Mouse (Mus musculus): ENCODE measurements around the gene Anapc15. TPM values are rescaled to one million over a fixed set of nuclear protein-coding genes. Genes with fewer than 3 reads are reported as not detected.

Anapc15 gene
- total RNA-seq, 4 experiments from 2014 or later, result 17.8 to 28.6 (median 26.0) TPM

GRCm38 (mm10) chr7:101847934-101848333 lies 15.6 kb upstream of the Anapc15 start:
- DNase-seq (ENCODE audit: low spot score in 2 of 2), result no peak

GRCm38 (mm10) chr7:101851689-101852088 lies 11.8 kb upstream of the Anapc15 start:
- DNase-seq (ENCODE audit: low spot score in 2 of 2), result no peak

GRCm38 (mm10) chr7:101852846-101853245 lies 10.7 kb upstream of the Anapc15 start:
- no peak for DNase-seq (ENCODE audit: low spot score in 2 of 2)

GRCm38 (mm10) chr7:101853816-101854215 lies 9.7 kb upstream of the Anapc15 start:
- DNase-seq (ENCODE audit: low spot score in 2 of 2), result no peak

- DNase-seq (ENCODE audit: low spot score in 2 of 2), result no peak
Observed at GRCm38 (mm10) chr7:101857094-101857493, 6.4 kb upstream of the Anapc15 start, which contains the start of gene Folr2. Gene Folr2, minus strand, starts transcription at chr7:101857194.

GRCm38 (mm10) chr7:101858362-101858761 lies 5.2 kb upstream of the Anapc15 start:
- DNase-seq (ENCODE audit: low spot score in 2 of 2), result no peak

- no peak for DNase-seq (ENCODE audit: low spot score in 2 of 2)
Observed at GRCm38 (mm10) chr7:101860978-101861377, 2.5 kb upstream of the Anapc15 start.

GRCm38 (mm10) chr7:101862291-101862690 lies 1.2 kb upstream of the Anapc15 start:
- no peak for DNase-seq (ENCODE audit: low spot score in 2 of 2)

- DNase-seq (ENCODE audit: low spot score in 2 of 2), result no peak
Observed at GRCm38 (mm10) chr7:101866491-101867265, 3.2 kb downstream of the Anapc15 start.

- DNase-seq (ENCODE audit: low spot score in 2 of 2), result no peak
Observed at GRCm38 (mm10) chr7:101867482-101867881, 4.0 kb downstream of the Anapc15 start.

- DNase-seq (ENCODE audit: low spot score in 2 of 2), result no peak
Observed at GRCm38 (mm10) chr7:101868241-101869162, 5.0 kb downstream of the Anapc15 start.

GRCm38 (mm10) chr7:101869163-101869500 lies 5.6 kb downstream of the Anapc15 start:
- no peak for DNase-seq (ENCODE audit: low spot score in 2 of 2)

- no peak for DNase-seq (ENCODE audit: low spot score in 2 of 2)
Observed at GRCm38 (mm10) chr7:101870629-101871028, 7.1 kb downstream of the Anapc15 start, which contains the start of gene Folr1. Gene Folr1, minus strand, starts transcription at chr7:101870788.

GRCm38 (mm10) chr7:101871296-101871695 lies 7.8 kb downstream of the Anapc15 start:
- no peak for DNase-seq (ENCODE audit: low spot score in 2 of 2)

- DNase-seq (ENCODE audit: low spot score in 2 of 2), result no peak
Observed at GRCm38 (mm10) chr7:101875978-101876377, 12.5 kb downstream of the Anapc15 start.

GRCm38 (mm10) chr7:101880855-101881254 lies 17.3 kb downstream of the Anapc15 start:
- DNase-seq (ENCODE audit: low spot score in 2 of 2), result no peak

GRCm38 (mm10) chr7:101882413-101883154 lies 19.1 kb downstream of the Anapc15 start:
- DNase-seq (ENCODE audit: low spot score in 2 of 2), result no peak

GRCm38 (mm10) chr7:101884160-101884559 lies 20.6 kb downstream of the Anapc15 start:
- no peak for DNase-seq (ENCODE audit: low spot score in 2 of 2)

- DNase-seq (ENCODE audit: low spot score in 2 of 2), result no peak
Observed at GRCm38 (mm10) chr7:101886274-101886673, 22.8 kb downstream of the Anapc15 start.

- DNase-seq (ENCODE audit: low spot score in 2 of 2), result no peak
Observed at GRCm38 (mm10) chr7:101888460-101888859, 24.9 kb downstream of the Anapc15 start.

- DNase-seq (ENCODE audit: low spot score in 2 of 2), result no peak
Observed at GRCm38 (mm10) chr7:101895695-101896094, 32.2 kb downstream of the Anapc15 start.

All from gastrocnemius, adult 8-10 months (tissue).